Mouse (Mus musculus) thymus, postnatal 25 days (tissue): ENCODE data around the gene Srf.
A peak's percentile ranks its signal among the peaks of the same experiment; 100 is the strongest.

Experiments
- DNase-seq: peaks from one replicate; pipeline ENCODE4 v3.0.0; 2022

Gene Srf

GRCm38 (mm10) chr17:46511059-46511710 lies 44.8 kb downstream of the Srf start:
- DNase-seq: peak; percentile 30

GRCm38 (mm10) chr17:46505617-46506016 lies 50.4 kb downstream of the Srf start:
- no peak for DNase-seq

- DNase-seq: no peak
Measured at GRCm38 (mm10) chr17:46503847-46504638, 51.9 kb downstream of the Srf start.

- no peak for DNase-seq
Measured at GRCm38 (mm10) chr17:46502775-46503174, 53.2 kb downstream of the Srf start.
